Mouse (Mus musculus) limb, embryonic 10.5 days (tissue): ENCODE measurements around the gene Map1lc3a. TPM values are rescaled to one million over a fixed set of nuclear protein-coding genes. Genes with fewer than 3 reads are reported as not detected.

Experiments
- DNase-seq: peaks from one replicate; pipeline ENCODE4 v3.0.0-alpha.2; 2017; ENCODE audit warnings: low spot score
- H3K27ac ChIP-seq: fragments of 300-500 bp; sonication (generic); 2 replicates; pipeline ENCODE4 v1.5.1; 2016; ENCODE audit warnings: mild to moderate bottlenecking
- H3K27me3 ChIP-seq: fragments of 300-500 bp; sonication (generic); 2 replicates; pipeline ENCODE4 v1.6.1; 2016; ENCODE audit warnings: low read depth, mild to moderate bottlenecking; ENCODE audit not compliant: poor library complexity, severe bottlenecking
- H3K36me3 ChIP-seq: fragments of 300-500 bp; sonication (generic); 2 replicates; pipeline ENCODE4 v1.6.1; 2016; ENCODE audit warnings: mild to moderate bottlenecking, moderate library complexity
- H3K4me1 ChIP-seq: fragments of 300-500 bp; sonication (generic); 2 replicates; pipeline ENCODE4 v1.6.1; 2016
- H3K4me3 ChIP-seq: fragments of 300-500 bp; sonication (generic); 2 replicates; pipeline ENCODE4 v1.5.1; 2016; ENCODE audit warnings: mild to moderate bottlenecking, moderate library complexity
- H3K9me3 ChIP-seq: fragments of 300-500 bp; sonication (generic); replicated peaks from 2 replicates; pipeline ENCODE4 v1.6.1; 2016; ENCODE audit warnings: mild to moderate bottlenecking
- WGBS: fragments of 180-500 bp; shearing (Covaris S2); methylation state at CpG from one replicate; pipeline ENCODE4 v1.1.7; 2016; 5-methylcytosine and 5-hydroxymethylcytosine counted together
- polyA plus RNA-seq: library from polyadenylated mRNA; unstranded; fragments of >200 nt; fragmentation: Nextera tagmentation; extraction: Ambion mirVana; gene quantifications from 2 replicates; pipeline ENCODE4 v1.2.1, GENCODE M21; 2016

The Map1lc3a gene
- polyA plus RNA-seq, 1 experiment from 2014 or later, result 102 TPM

GRCm38 (mm10) chr2:155293946-155294345 lies 17.8 kb downstream of the Map1lc3a start:
- Histone ChIP-seq H3K4me3 (no peak overlapping the region), H3K9me3 (no peaks in the 10 kb centered on the region), H3K36me3 (peaks cover 96% of the 10 kb centered on the region), H3K27me3 (no peaks in the 10 kb centered on the region), H3K4me1 (no peaks in the 10 kb centered on the region), H3K27ac (no peak overlapping the region)
- no peak for DNase-seq
- 99% methylated on average over 4 of the region's 4 CpGs for WGBS

GRCm38 (mm10) chr2:155295453-155295852 lies 19.4 kb downstream of the Map1lc3a start:
- Histone ChIP-seq H3K9me3 (no peaks in the 10 kb centered on the region), H3K4me1 (no peaks in the 10 kb centered on the region), H3K27me3 (no peaks in the 10 kb centered on the region), H3K36me3 (peaks cover 96% of the 10 kb centered on the region), H3K27ac (no peak overlapping the region), H3K4me3 (no peak overlapping the region)
- no peak for DNase-seq
- 96% methylated on average over 6 of the region's 6 CpGs for WGBS

GRCm38 (mm10) chr2:155299563-155299962 lies 23.5 kb downstream of the Map1lc3a start:
- H3K27ac ChIP-seq, result no peak overlapping the region

GRCm38 (mm10) chr2:155308936-155309592 lies 33.0 kb downstream of the Map1lc3a start:
- WGBS, result 56% methylated on average over 3 of the region's 3 CpGs
- no peak for DNase-seq
- no peaks in the 10 kb centered on the region for H3K9me3 ChIP-seq
- H3K4me1 ChIP-seq, result peaks cover 14% of the 10 kb centered on the region
- no peak overlapping the region for H3K4me3 ChIP-seq
- H3K27me3 ChIP-seq, result no peaks in the 10 kb centered on the region
- H3K36me3 ChIP-seq, result peaks cover 51% of the 10 kb centered on the region
- H3K27ac ChIP-seq, result peak overlapping the region; percentile 48; the same call in 1 of the 2 replicates

More at GRCm38 (mm10) chr2:155299563-155299962, 23.5 kb downstream of the Map1lc3a start:
- Histone ChIP-seq H3K4me1 (no peaks in the 10 kb centered on the region), H3K9me3 (no peaks in the 10 kb centered on the region), H3K36me3 (peaks cover 79% of the 10 kb centered on the region), H3K4me3 (no peak overlapping the region), H3K27me3 (no peaks in the 10 kb centered on the region)
- 85% methylated on average over 4 of the region's 4 CpGs for WGBS
- no peak for DNase-seq

GRCm38 (mm10) chr2:155313671-155314070 lies 37.6 kb downstream of the Map1lc3a start:
- peaks cover 6% of the 10 kb centered on the region; the same call in 1 of the 2 replicates for H3K27me3 ChIP-seq
- no peak overlapping the region for H3K4me3 ChIP-seq
- H3K9me3 ChIP-seq, result no peaks in the 10 kb centered on the region
- 14% methylated on average over 6 of the region's 6 CpGs for WGBS
- H3K4me1 ChIP-seq, result peaks cover 23% of the 10 kb centered on the region
- peaks cover 46% of the 10 kb centered on the region for H3K36me3 ChIP-seq
- H3K27ac ChIP-seq, result no peak overlapping the region
- DNase-seq, result no peak

GRCm38 (mm10) chr2:155318618-155319017 lies 42.5 kb downstream of the Map1lc3a start:
- DNase-seq, result no peak
- Histone ChIP-seq H3K27me3 (peaks cover 6% of the 10 kb centered on the region; the same call in 1 of the 2 replicates), H3K9me3 (no peaks in the 10 kb centered on the region), H3K36me3 (peaks cover 57% of the 10 kb centered on the region), H3K27ac (no peak overlapping the region), H3K4me1 (peaks cover 13% of the 10 kb centered on the region), H3K4me3 (no peak overlapping the region)
- 86% methylated on average over 2 of the region's 2 CpGs for WGBS

- H3K9me3 ChIP-seq, result no peaks in the 10 kb centered on the region
- no peak overlapping the region for H3K27ac ChIP-seq
- peaks cover 58% of the 10 kb centered on the region for H3K36me3 ChIP-seq
- H3K27me3 ChIP-seq, result peaks cover 6% of the 10 kb centered on the region; the same call in 1 of the 2 replicates
- DNase-seq, result no peak
- no peak overlapping the region for H3K4me3 ChIP-seq
- 82% methylated on average over 5 of the region's 5 CpGs for WGBS
- H3K4me1 ChIP-seq, result no peaks in the 10 kb centered on the region
Observed at GRCm38 (mm10) chr2:155320596-155320995, 44.5 kb downstream of the Map1lc3a start.

- no peak for DNase-seq
- Histone ChIP-seq H3K36me3 (peaks cover 68% of the 10 kb centered on the region), H3K4me3 (no peak overlapping the region), H3K27me3 (no peaks in the 10 kb centered on the region), H3K27ac (no peak overlapping the region), H3K9me3 (no peaks in the 10 kb centered on the region), H3K4me1 (no peaks in the 10 kb centered on the region)
- 93% methylated on average over 4 of the region's 4 CpGs for WGBS
Observed at GRCm38 (mm10) chr2:155326001-155326400, 49.9 kb downstream of the Map1lc3a start.

Other genes with a start within 250 kb of the Map1lc3a start
- 156 and 181 TPM in 2 replicates for gene Ahcy, start 201.8 kb upstream of the Map1lc3a start, polyA plus RNA-seq
- 58.4 and 64.8 TPM in 2 replicates for gene Itch, start 142.8 kb upstream of the Map1lc3a start, polyA plus RNA-seq
- gene Dynlrb1, start 39.8 kb upstream of the Map1lc3a start, polyA plus RNA-seq, result 452 and 454 TPM in 2 replicates
- gene Pigu, start 81.1 kb downstream of the Map1lc3a start, polyA plus RNA-seq, result 51.7 and 53.9 TPM in 2 replicates
- gene Trp53inp2, start 104.8 kb downstream of the Map1lc3a start, polyA plus RNA-seq, result 15.2 and 23.5 TPM in 2 replicates
- 19.6 and 21.1 TPM in 2 replicates for gene Ncoa6, start 197.6 kb downstream of the Map1lc3a start, polyA plus RNA-seq
- gene Acss2, start 241.7 kb downstream of the Map1lc3a start, polyA plus RNA-seq, result 5.3 and 9.2 TPM in 2 replicates
- gene Ggt7, start 241.9 kb downstream of the Map1lc3a start, polyA plus RNA-seq, result 1.6 and 3.2 TPM in 2 replicates